Mouse (Mus musculus) liver, embryonic 14.5 days (tissue): ENCODE data around the gene Gstm4. TPM values are rescaled to one million over a fixed set of nuclear protein-coding genes. Genes with fewer than 3 reads are reported as not detected.
A peak's percentile ranks its signal among the peaks of the same experiment; 100 is the strongest.

ENCODE experiments used
- ATAC-seq: fragments of 200-750 bp; cut with Nextera tagmentation; 2 replicates; pipeline ENCODE4 v1.8.0; 2017; ENCODE audit warnings: moderate number of reproducible peaks, mild to moderate bottlenecking, moderate library complexity; ENCODE audit not compliant: insufficient read depth
- DNase-seq, 3 experiments: peaks; one replicate each; pipeline ENCODE4 v3.0.0-alpha.2; 2012 to 2013; ENCODE audit warnings: low read depth in 3 of 3, low spot score in 3 of 3
- H3K27ac ChIP-seq: fragments of 300-500 bp; sonication (generic); 2 replicates; pipeline ENCODE4 v1.5.1; 2014; ENCODE audit warnings: moderate library complexity, mild to moderate bottlenecking, control low read depth, inconsistent platforms
- H3K27me3 ChIP-seq: fragments of 300-500 bp; sonication (generic); 2 replicates; pipeline ENCODE4 v1.6.1; 2014; ENCODE audit warnings: mild to moderate bottlenecking, low read length, moderate library complexity; ENCODE audit not compliant: control insufficient read depth, insufficient read depth
- H3K36me3 ChIP-seq: fragments of 300-500 bp; sonication (generic); replicated peaks from 2 replicates; pipeline ENCODE4 v1.6.1; 2014; ENCODE audit warnings: low read depth; ENCODE audit not compliant: control insufficient read depth, insufficient read depth
- H3K4me1 ChIP-seq, 2 experiments: fragments of 200-500 bp in 1 of 2; fragments of 300-500 bp in 1 of 2; sonication (generic) in 1 of 2; replicated peaks; 2 replicates each; pipeline ENCODE4 v1.6.1; 2012 to 2014; ENCODE audit warnings: antibody characterized with exemption in 1 of 2, inconsistent platforms in 1 of 2, low read length in 1 of 2; ENCODE audit not compliant: control insufficient read depth in 2 of 2, insufficient read depth in 2 of 2
- H3K4me2 ChIP-seq: fragments of 300-500 bp; sonication (generic); 2 replicates; pipeline ENCODE4 v1.6.1; 2014; ENCODE audit warnings: low read depth, mild to moderate bottlenecking, control low read depth, moderate library complexity
- H3K4me3 ChIP-seq, 2 experiments: fragments of 200-500 bp in 1 of 2; fragments of 300-500 bp in 1 of 2; sonication (generic) in 1 of 2; 2 replicates each; pipeline ENCODE4 v1.5.1; 2012 to 2014; ENCODE audit warnings: low read depth in 2 of 2, low read length in 2 of 2, mild to moderate bottlenecking in 2 of 2, control low read depth in 1 of 2, inconsistent platforms in 1 of 2, moderate library complexity in 1 of 2; ENCODE audit not compliant: insufficient read depth in 1 of 2
- H3K9ac ChIP-seq: fragments of 300-500 bp; sonication (generic); replicated peaks from 2 replicates; pipeline ENCODE4 v1.6.1; 2014; ENCODE audit warnings: mild to moderate bottlenecking, control low read depth, moderate library complexity
- H3K9me3 ChIP-seq: fragments of 300-500 bp; sonication (generic); 2 replicates; pipeline ENCODE4 v1.6.1; 2016; ENCODE audit warnings: low read length, mixed read lengths; ENCODE audit not compliant: control insufficient read depth
- CTCF ChIP-seq: IDR thresholded peaks from 2 replicates; pipeline ENCODE4 v1.5.1; 2016; ENCODE audit warnings: antibody characterized with exemption, low read depth, control low read depth
- EP300 ChIP-seq: IDR thresholded peaks from 2 replicates; pipeline ENCODE4 v1.6.1; 2016; ENCODE audit warnings: antibody characterized with exemption, low read depth
- WGBS: fragments of 180-500 bp; shearing (Covaris S2); extraction: QIAGEN DNeasy Blood & Tissue Kit; methylation state at CpG from one replicate; pipeline ENCODE4 v1.1.7; 2014; ENCODE audit not compliant: insufficient replicate concordance; 5-methylcytosine and 5-hydroxymethylcytosine counted together
- polyA plus RNA-seq, 2 experiments: library from polyadenylated mRNA; depleted of rRNA in 1 of 2; stranded (reverse) in 1 of 2; unstranded in 1 of 2; fragments of >200 nt; fragmentation: Nextera tagmentation in 1 of 2; extraction: Ambion mirVana in 1 of 2; gene quantifications; 2 replicates each; pipeline versions ENCODE4 v1.2.1 to v1.2.3; 2012 to 2014

Gstm4 gene
- polyA plus RNA-seq, 2 experiments: 11.7 to 17.3 TPM

- H3K9ac ChIP-seq: peak overlapping the region; percentile 17
- DNase-seq: no peak
- 72% methylated on average over 1 of the region's 1 CpGs for WGBS
- ATAC-seq: no peak
- H3K36me3 ChIP-seq: peaks cover 39% of the 10 kb centered on the region
- peaks cover 31 to 34% of the 10 kb centered on the region in 2 experiments for H3K4me1 ChIP-seq
- H3K27ac ChIP-seq: peak overlapping the region; percentile 22
- no peaks in the 10 kb centered on the region for H3K27me3 ChIP-seq
- peak overlapping the region; percentile 99 for H3K4me2 ChIP-seq
- H3K4me3 ChIP-seq: no peak overlapping the region
- H3K9me3 ChIP-seq: no peaks in the 10 kb centered on the region
- TF ChIP-seq EP300 (no peak), CTCF (no peak)
Observed at GRCm38 (mm10) chr3:108082251-108082875, 37.7 kb upstream of the Gstm4 start.

- Histone ChIP-seq H3K9ac (no peak overlapping the region), H3K4me1 (peaks cover 24 to 27% of the 10 kb centered on the region in 2 experiments), H3K27ac (no peak overlapping the region), H3K4me3 (no peak overlapping the region), H3K9me3 (no peaks in the 10 kb centered on the region), H3K27me3 (no peaks in the 10 kb centered on the region), H3K4me2 (no peak overlapping the region), H3K36me3 (peaks cover 46% of the 10 kb centered on the region)
- TF ChIP-seq CTCF (no peak), EP300 (no peak)
- no peak for ATAC-seq
- 67% methylated on average over 4 of the region's 4 CpGs for WGBS
- DNase-seq: no peak
Observed at GRCm38 (mm10) chr3:108081681-108082080, 37.0 kb upstream of the Gstm4 start.

- H3K4me2 ChIP-seq: no peak overlapping the region
- no peak overlapping the region for H3K4me3 ChIP-seq
- 91% methylated on average over 9 of the region's 9 CpGs for WGBS
- H3K9ac ChIP-seq: no peak overlapping the region
- no peak for ATAC-seq
- H3K27me3 ChIP-seq: no peaks in the 10 kb centered on the region
- H3K9me3 ChIP-seq: no peaks in the 10 kb centered on the region
- TF ChIP-seq EP300: no peak
- TF ChIP-seq CTCF: no peak
- peaks cover 79% of the 10 kb centered on the region for H3K36me3 ChIP-seq
- DNase-seq: no peak
- no peak overlapping the region for H3K27ac ChIP-seq
- H3K4me1 ChIP-seq: no peaks in the 10 kb centered on the region
Observed at GRCm38 (mm10) chr3:108076836-108077235, 32.1 kb upstream of the Gstm4 start.

DNA sequence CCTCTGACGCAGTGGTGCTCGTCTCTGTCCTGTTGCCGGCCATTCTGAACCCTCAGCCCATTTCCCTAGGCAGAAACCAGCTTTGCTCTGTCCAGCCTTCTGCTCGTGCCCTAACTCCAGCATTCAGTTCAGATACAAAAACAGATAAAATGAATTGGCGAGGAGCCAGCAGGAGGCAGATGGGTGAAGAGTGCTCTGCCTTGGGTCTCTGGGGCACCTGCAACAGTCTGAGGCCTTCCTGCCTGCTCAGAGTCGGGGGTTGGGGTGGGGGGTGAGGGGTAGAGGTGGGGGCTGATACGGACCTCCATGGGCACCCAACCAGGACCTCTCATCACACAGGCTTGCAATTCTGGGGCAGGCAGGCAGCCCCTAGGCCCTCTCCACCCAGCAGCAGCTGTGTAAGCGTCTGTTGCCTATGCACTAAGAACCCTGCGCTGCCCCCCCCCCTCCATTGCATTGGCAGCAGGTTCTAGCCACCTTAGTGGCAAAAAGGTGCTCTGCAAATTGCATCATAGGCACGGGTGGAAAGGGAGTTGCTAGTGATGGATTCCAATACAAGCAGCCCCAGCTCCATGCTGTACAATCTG, 28.4 kb upstream of the Gstm4 start:
- ATAC-seq (no peak), DNase-seq (no peak)
- peaks cover 49% of the 10 kb centered on the region for H3K36me3 ChIP-seq
- no peak overlapping the region for H3K4me3 ChIP-seq
- H3K4me2 ChIP-seq: no peak overlapping the region
- H3K4me1 ChIP-seq: peaks cover 6 to 20% of the 10 kb centered on the region in 2 experiments
- TF ChIP-seq CTCF (no peak), EP300 (no peak)
- H3K27me3 ChIP-seq: no peaks in the 10 kb centered on the region
- H3K9ac ChIP-seq: no peak overlapping the region
- no peak overlapping the region for H3K27ac ChIP-seq
- no peaks in the 10 kb centered on the region for H3K9me3 ChIP-seq
- WGBS: 71% methylated on average over 10 of the region's 10 CpGs
